Mouse (Mus musculus): ENCODE data around the gene Dlgap3.

Dlgap3 gene

GRCm38 (mm10) chr4:127261601-127262000 is 92.6 kb downstream of the Dlgap3 start:
- no peak for DNase-seq (ENCODE audit: low spot score)

GRCm38 (mm10) chr4:127263438-127264182 is 94.6 kb downstream of the Dlgap3 start:
- no peak for DNase-seq (ENCODE audit: low spot score)

- DNase-seq (ENCODE audit: low spot score), result no peak
Observed at GRCm38 (mm10) chr4:127264183-127264554, 95.2 kb downstream of the Dlgap3 start.

- no peak for DNase-seq (ENCODE audit: low spot score)
Observed at GRCm38 (mm10) chr4:127278451-127279001, 109.5 kb downstream of the Dlgap3 start.

- DNase-seq (ENCODE audit: low spot score), result no peak
Observed at GRCm38 (mm10) chr4:127279241-127279640, 110.2 kb downstream of the Dlgap3 start.

Data from spleen, adult 12 weeks (tissue).